Mouse (Mus musculus): ENCODE results near the gene Rnf186. TPM values are rescaled to one million over a fixed set of nuclear protein-coding genes. Genes with fewer than 3 reads are reported as not detected.
"Not testable (repeated sequence)": the region's sequence is repeated elsewhere in the genome, so short reads cannot be mapped to it uniquely, and the experiment has no call there.

Gene Rnf186
- polyA plus RNA-seq, 1 experiment from 2014 or later = not detected

GRCm38 (mm10) chr4:138974540-138974939 lies 7.6 kb downstream of the Rnf186 start:
- not testable (repeated sequence) for H3K4me1 ChIP-seq (ENCODE audit: control insufficient read depth, insufficient read depth, low read length); ATAC-seq (ENCODE audit: low FRiP score); H3K9me3 ChIP-seq (ENCODE audit: control insufficient read depth, low read length); DNase-seq (ENCODE audit: low spot score, missing footprints); H3K27ac ChIP-seq (ENCODE audit: low read depth, low read length); H3K4me3 ChIP-seq (ENCODE audit: low read depth, low read length); H3K9ac ChIP-seq (ENCODE audit: low read length); H3K27me3 ChIP-seq (ENCODE audit: control insufficient read depth, insufficient read depth, low read length); H3K36me3 ChIP-seq (ENCODE audit: control insufficient read depth, insufficient read depth, low read length); H3K4me2 ChIP-seq
- 93% methylated on average over 2 of the region's 2 CpGs for WGBS

DNA sequence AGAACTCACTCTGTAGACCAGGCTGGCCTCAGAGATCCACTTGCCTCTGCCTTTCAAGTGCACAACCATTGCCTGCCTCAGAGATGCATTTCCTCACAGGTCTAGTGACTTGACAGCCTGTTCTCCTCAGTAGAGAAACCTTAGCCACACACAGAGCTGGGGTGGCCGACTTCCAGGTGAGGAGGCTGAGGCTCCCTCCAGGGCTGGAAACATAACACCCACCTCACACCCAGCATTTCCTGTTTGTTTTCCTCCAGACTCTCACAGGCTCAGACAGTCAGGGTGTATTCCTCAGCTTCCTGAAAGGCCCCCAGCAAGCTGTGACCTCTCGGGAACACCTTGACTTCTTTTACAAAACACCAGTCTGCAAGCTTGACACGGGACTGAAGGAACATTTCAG lies 8.3 kb downstream of the Rnf186 start:
- Histone ChIP-seq H3K4me2 (no peak overlapping the region), H3K4me1 (ENCODE audit: control insufficient read depth, insufficient read depth, low read length) (peaks cover 9% of the 10 kb centered on the region), H3K4me3 (ENCODE audit: low read depth, low read length) (no peak overlapping the region), H3K27ac (ENCODE audit: low read depth, low read length) (no peak overlapping the region), H3K36me3 (ENCODE audit: control insufficient read depth, insufficient read depth, low read length) (no peaks in the 10 kb centered on the region), H3K9me3 (ENCODE audit: control insufficient read depth, low read length) (no peaks in the 10 kb centered on the region), H3K27me3 (ENCODE audit: control insufficient read depth, insufficient read depth, low read length) (no peaks in the 10 kb centered on the region; the same call in 1 of the 2 replicates), H3K9ac (ENCODE audit: low read length) (no peak overlapping the region)
- DNase-seq (ENCODE audit: low spot score, missing footprints) (no peak), ATAC-seq (ENCODE audit: low FRiP score) (no peak)
- 69% methylated on average over 3 of the region's 3 CpGs for WGBS

- no peaks in the 10 kb centered on the region for H3K36me3 ChIP-seq (ENCODE audit: control insufficient read depth, insufficient read depth, low read length)
- no peaks in the 10 kb centered on the region; the same call in 1 of the 2 replicates for H3K27me3 ChIP-seq (ENCODE audit: control insufficient read depth, insufficient read depth, low read length)
- no peak for ATAC-seq (ENCODE audit: low FRiP score)
- no peak overlapping the region for H3K4me3 ChIP-seq (ENCODE audit: low read depth, low read length)
- no peak overlapping the region for H3K4me2 ChIP-seq
- WGBS = 82% methylated on average over 6 of the region's 6 CpGs
- no peak overlapping the region for H3K9ac ChIP-seq (ENCODE audit: low read length)
- no peaks in the 10 kb centered on the region for H3K9me3 ChIP-seq (ENCODE audit: control insufficient read depth, low read length)
- no peak for DNase-seq (ENCODE audit: low spot score, missing footprints)
- H3K27ac ChIP-seq (ENCODE audit: low read depth, low read length) = no peak overlapping the region
- H3K4me1 ChIP-seq (ENCODE audit: control insufficient read depth, insufficient read depth, low read length) = peaks cover 9% of the 10 kb centered on the region
These were observed 9.1 kb downstream of the Rnf186 start for GRCm38 (mm10) chr4:138976046-138976445.

GRCm38 (mm10) chr4:138980021-138980420 lies 13.1 kb downstream of the Rnf186 start:
- Histone ChIP-seq H3K4me2 (no peak overlapping the region), H3K27ac (ENCODE audit: low read depth, low read length) (no peak overlapping the region), H3K4me1 (ENCODE audit: control insufficient read depth, insufficient read depth, low read length) (no peaks in the 10 kb centered on the region; the same call in 1 of the 2 replicates), H3K36me3 (ENCODE audit: control insufficient read depth, insufficient read depth, low read length) (no peaks in the 10 kb centered on the region), H3K9ac (ENCODE audit: low read length) (no peak overlapping the region), H3K27me3 (ENCODE audit: control insufficient read depth, insufficient read depth, low read length) (no peaks in the 10 kb centered on the region), H3K4me3 (ENCODE audit: low read depth, low read length) (no peak overlapping the region), H3K9me3 (ENCODE audit: control insufficient read depth, low read length) (no peaks in the 10 kb centered on the region)
- DNase-seq (ENCODE audit: low spot score, missing footprints) = no peak
- 92% methylated on average over 8 of the region's 8 CpGs for WGBS
- no peak for ATAC-seq (ENCODE audit: low FRiP score)

GRCm38 (mm10) chr4:138980771-138981420 lies 14.0 kb downstream of the Rnf186 start:
- Histone ChIP-seq H3K36me3 (ENCODE audit: control insufficient read depth, insufficient read depth, low read length) (no peaks in the 10 kb centered on the region), H3K9ac (ENCODE audit: low read length) (no peak overlapping the region), H3K27me3 (ENCODE audit: control insufficient read depth, insufficient read depth, low read length) (no peaks in the 10 kb centered on the region), H3K4me1 (ENCODE audit: control insufficient read depth, insufficient read depth, low read length) (no peaks in the 10 kb centered on the region; the same call in 1 of the 2 replicates), H3K4me3 (ENCODE audit: low read depth, low read length) (no peak overlapping the region), H3K4me2 (no peak overlapping the region), H3K9me3 (ENCODE audit: control insufficient read depth, low read length) (no peaks in the 10 kb centered on the region), H3K27ac (ENCODE audit: low read depth, low read length) (no peak overlapping the region)
- ATAC-seq (ENCODE audit: low FRiP score) = no peak
- DNase-seq (ENCODE audit: low spot score, missing footprints) = no peak
- 22% methylated on average over 12 of the region's 12 CpGs for WGBS

- Histone ChIP-seq H3K36me3 (ENCODE audit: control insufficient read depth, insufficient read depth, low read length) (no peaks in the 10 kb centered on the region), H3K9ac (ENCODE audit: low read length) (no peak overlapping the region), H3K4me2 (no peak overlapping the region), H3K27me3 (ENCODE audit: control insufficient read depth, insufficient read depth, low read length) (no peaks in the 10 kb centered on the region), H3K27ac (ENCODE audit: low read depth, low read length) (no peak overlapping the region), H3K9me3 (ENCODE audit: control insufficient read depth, low read length) (no peaks in the 10 kb centered on the region), H3K4me3 (ENCODE audit: low read depth, low read length) (no peak overlapping the region), H3K4me1 (ENCODE audit: control insufficient read depth, insufficient read depth, low read length) (no peaks in the 10 kb centered on the region; the same call in 1 of the 2 replicates)
- ATAC-seq (ENCODE audit: low FRiP score) (no peak), DNase-seq (ENCODE audit: low spot score, missing footprints) (no peak)
- WGBS = 82% methylated on average over 3 of the region's 3 CpGs
These were observed 16.5 kb downstream of the Rnf186 start for GRCm38 (mm10) chr4:138983422-138983821.

DNA sequence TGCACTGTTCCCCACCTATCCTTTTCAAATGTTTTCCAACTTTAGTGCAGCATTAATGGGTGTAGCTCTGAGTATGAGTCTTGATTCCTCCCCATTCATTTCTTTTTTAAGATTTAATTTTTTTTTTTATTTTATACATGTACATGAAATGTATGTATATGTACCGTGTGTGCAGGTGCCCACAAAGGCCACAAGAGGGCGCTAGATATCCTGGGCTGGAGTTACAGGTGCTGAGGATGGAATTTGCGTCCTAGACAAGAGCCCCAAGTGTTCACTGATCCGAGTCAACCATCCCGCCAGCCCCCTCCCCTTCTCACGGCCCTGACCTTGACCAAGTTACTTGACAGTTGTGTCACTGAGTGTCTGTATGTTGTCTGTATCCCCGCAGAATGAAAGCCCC lies 17.8 kb downstream of the Rnf186 start:
- Histone ChIP-seq H3K9ac (ENCODE audit: low read length) (no peak overlapping the region), H3K4me1 (ENCODE audit: control insufficient read depth, insufficient read depth, low read length) (no peaks in the 10 kb centered on the region; the same call in 1 of the 2 replicates), H3K4me3 (ENCODE audit: low read depth, low read length) (no peak overlapping the region), H3K4me2 (no peak overlapping the region), H3K27me3 (ENCODE audit: control insufficient read depth, insufficient read depth, low read length) (no peaks in the 10 kb centered on the region), H3K9me3 (ENCODE audit: control insufficient read depth, low read length) (no peaks in the 10 kb centered on the region), H3K36me3 (ENCODE audit: control insufficient read depth, insufficient read depth, low read length) (no peaks in the 10 kb centered on the region), H3K27ac (ENCODE audit: low read depth, low read length) (no peak overlapping the region)
- ATAC-seq (ENCODE audit: low FRiP score) (no peak), DNase-seq (ENCODE audit: low spot score, missing footprints) (no peak)
- 72% methylated on average over 7 of the region's 7 CpGs for WGBS

DNA sequence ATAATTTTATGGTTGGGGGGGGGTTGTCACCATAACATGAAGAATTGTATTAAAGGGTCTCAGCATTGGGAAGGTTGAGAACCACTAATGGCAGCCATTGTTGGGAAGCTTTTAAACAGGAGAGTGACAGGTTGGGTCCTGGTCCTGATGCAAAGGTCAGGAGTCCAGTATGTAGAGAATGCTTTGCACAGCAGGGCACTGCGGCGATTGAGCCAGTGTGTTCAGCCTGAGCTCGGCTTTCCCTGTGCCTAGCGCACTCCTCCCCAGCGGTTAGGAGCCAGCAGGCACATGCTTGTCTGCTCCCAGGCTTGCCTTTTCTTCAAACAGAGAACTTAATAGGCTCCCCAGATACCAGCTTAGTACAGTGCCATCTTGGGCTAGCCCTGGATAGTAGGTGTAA lies 19.4 kb downstream of the Rnf186 start:
- Histone ChIP-seq H3K36me3 (ENCODE audit: control insufficient read depth, insufficient read depth, low read length) (no peaks in the 10 kb centered on the region), H3K9ac (ENCODE audit: low read length) (no peak overlapping the region), H3K4me1 (ENCODE audit: control insufficient read depth, insufficient read depth, low read length) (no peaks in the 10 kb centered on the region), H3K27ac (ENCODE audit: low read depth, low read length) (no peak overlapping the region), H3K4me2 (no peak overlapping the region), H3K27me3 (ENCODE audit: control insufficient read depth, insufficient read depth, low read length) (no peaks in the 10 kb centered on the region), H3K4me3 (ENCODE audit: low read depth, low read length) (no peak overlapping the region), H3K9me3 (ENCODE audit: control insufficient read depth, low read length) (no peaks in the 10 kb centered on the region)
- no peak for DNase-seq (ENCODE audit: low spot score, missing footprints)
- 25% methylated on average over 5 of the region's 5 CpGs for whole genome bisulfite sequencing
- ATAC-seq (ENCODE audit: low FRiP score) = no peak

DNA sequence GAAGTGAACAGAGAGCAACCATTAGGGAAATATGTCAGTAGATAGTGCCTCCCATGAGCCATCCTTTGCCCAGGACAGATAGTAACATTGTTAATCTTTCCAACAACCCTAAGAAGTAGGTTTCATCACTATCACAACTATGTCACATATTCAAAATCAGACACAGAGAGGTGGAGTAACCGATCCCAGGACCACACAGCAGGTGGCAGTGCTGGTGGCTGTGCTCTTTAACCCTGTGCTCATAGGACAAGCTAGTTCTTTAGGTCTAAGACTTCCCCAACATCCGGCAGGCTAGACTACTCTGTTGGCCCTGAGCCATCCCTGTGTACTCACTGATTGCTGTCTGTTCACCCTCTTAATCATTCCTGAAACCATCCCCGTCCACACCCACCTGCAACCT lies 27.5 kb downstream of the Rnf186 start:
- Histone ChIP-seq H3K27ac (ENCODE audit: low read depth, low read length) (no peak overlapping the region), H3K27me3 (ENCODE audit: control insufficient read depth, insufficient read depth, low read length) (no peaks in the 10 kb centered on the region), H3K4me2 (no peak overlapping the region), H3K9me3 (ENCODE audit: control insufficient read depth, low read length) (no peaks in the 10 kb centered on the region), H3K36me3 (ENCODE audit: control insufficient read depth, insufficient read depth, low read length) (no peaks in the 10 kb centered on the region), H3K4me1 (ENCODE audit: control insufficient read depth, insufficient read depth, low read length) (no peaks in the 10 kb centered on the region), H3K4me3 (ENCODE audit: low read depth, low read length) (no peak overlapping the region), H3K9ac (ENCODE audit: low read length) (no peak overlapping the region)
- WGBS = 86% methylated on average over 3 of the region's 3 CpGs
- DNase-seq (ENCODE audit: low spot score, missing footprints) = no peak
- ATAC-seq (ENCODE audit: low FRiP score) = no peak

Measured in midbrain, embryonic 11.5 days (tissue).